Mouse (Mus musculus) kidney, adult 8-10 months (tissue): ENCODE measurements around the gene Rbm31y.
"Not testable (repeated sequence)": the region's sequence is repeated elsewhere in the genome, so short reads cannot be mapped to it uniquely, and the experiment has no call there.

Experiments
- DNase-seq, 2 experiments: peaks; one replicate each; pipeline ENCODE4 v3.0.0; 2022

Rbm31y gene

GRCm38 (mm10) chrY:17400461-17400860 is at the start of gene Rbm31y:
Rbm31y (plus strand) TSS chrY:17400761.
- DNase-seq = not testable (repeated sequence)
